In the genomic region with DNA sequence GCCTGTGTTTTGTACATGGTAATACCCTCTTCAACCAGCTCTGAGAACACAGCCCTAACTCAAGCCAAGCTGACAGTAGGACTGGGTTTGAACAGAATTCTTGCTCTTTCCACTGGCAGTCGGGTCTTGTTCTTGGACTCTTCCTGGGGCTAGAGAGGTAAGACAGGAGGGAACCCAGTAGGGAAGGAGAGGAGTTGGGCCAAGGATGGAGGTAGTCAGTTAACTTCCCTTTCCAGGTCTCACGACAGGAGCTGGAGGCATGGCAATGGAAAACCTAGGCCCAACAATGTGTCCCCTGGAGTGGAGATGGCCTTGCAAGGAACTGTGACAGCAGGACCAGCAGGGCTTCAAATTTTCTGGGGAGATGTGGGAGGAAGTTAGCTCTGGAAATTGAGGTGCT, we compare ENCODE assay signal across 23 mouse cellular contexts. TPM values are rescaled to one million over a fixed set of nuclear protein-coding genes. Genes with fewer than 3 reads are reported as not detected.
DNase-seq lines count a peak whose midpoint lies in the region; ATAC-seq and TF ChIP-seq lines count a peak whose summit lies in the region.
"Had no signal": no experiment of that assay in that cellular context is flagged by ENCODE, and none has a peak within 500 bp of the region (broad histone marks: within the 10 kb centered on the region; RNA-seq: fewer than 3 reads in every experiment).

No protein-coding gene starts in this region.

- H3K9ac ChIP-seq in heart, embryonic 13.5 days = peak overlapping the region; percentile 61
- no peak overlapping the region for H3K9ac ChIP-seq in midbrain, embryonic 16.5 days (ENCODE audit: low read depth, low read length)
- H3K9ac ChIP-seq: heart, embryonic 15.5 days; hindbrain, embryonic 14.5 days; intestine, embryonic 15.5 days had no signal

- intact Hi-C loops in gastrocnemius, adult 2 months (cut with DNase I) = no loop called here
- intact Hi-C loops in heart, postnatal 10 days (cut with DNase I) = no loop called here

- no peak for TF ChIP-seq CTCF in gastrocnemius, adult 2 months (IDR thresholded peaks at IDR 0.05)

- WGBS in heart, embryonic 13.5 days = 70% methylated on average over 2 of the region's 2 CpGs
- WGBS in midbrain, embryonic 10.5 days = 48% methylated on average over 2 of the region's 2 CpGs
- 60% methylated on average over 2 of the region's 2 CpGs for WGBS in midbrain, embryonic 16.5 days

- peaks cover 89% of the 10 kb centered on the region for H3K27me3 ChIP-seq in heart, embryonic 13.5 days (replicated peaks)
- peaks cover 100% of the 10 kb centered on the region for H3K27me3 ChIP-seq in midbrain, embryonic 10.5 days (ENCODE audit: low read depth, poor library complexity, severe bottlenecking)
- H3K27me3 ChIP-seq in midbrain, embryonic 16.5 days (ENCODE audit: control insufficient read depth, insufficient read depth, low read depth, low read length) = peaks cover 29% of the 10 kb centered on the region

- H3K36me3 ChIP-seq in heart, embryonic 13.5 days = no peaks in the 10 kb centered on the region
- H3K36me3 ChIP-seq in midbrain, embryonic 10.5 days = no peaks in the 10 kb centered on the region
- H3K36me3 ChIP-seq in midbrain, embryonic 16.5 days (ENCODE audit: control insufficient read depth, insufficient read depth, low read length) = no peaks in the 10 kb centered on the region
- H3K36me3 ChIP-seq: embryonic facial prominence, embryonic 12.5 days; heart, embryonic 15.5 days; intestine, embryonic 15.5 days had no signal

- no peak for ATAC-seq in heart, embryonic 13.5 days (ENCODE audit: extremely low read depth, insufficient number of reproducible peaks, low FRiP score, low TSS enrichment)
- ATAC-seq in midbrain, embryonic 16.5 days = no peak
- ATAC-seq: forebrain, embryonic 16.5 days had no signal

- peak overlapping the region; percentile 47 for H3K4me2 ChIP-seq in heart, embryonic 13.5 days
- no peak overlapping the region for H3K4me2 ChIP-seq in midbrain, embryonic 16.5 days (ENCODE audit: low read length)
- H3K4me2 ChIP-seq: embryonic facial prominence, embryonic 12.5 days; hindbrain, embryonic 14.5 days; intestine, embryonic 15.5 days had no signal

- H3K9me3 ChIP-seq in heart, embryonic 13.5 days = no peaks in the 10 kb centered on the region
- H3K9me3 ChIP-seq in midbrain, embryonic 10.5 days (replicated peaks) = no peaks in the 10 kb centered on the region
- H3K9me3 ChIP-seq in midbrain, embryonic 16.5 days (replicated peaks; ENCODE audit: control insufficient read depth, low read length, poor library complexity, severe bottlenecking) = no peaks in the 10 kb centered on the region
- H3K9me3 ChIP-seq: embryonic facial prominence, embryonic 12.5 days; heart, embryonic 15.5 days; intestine, embryonic 15.5 days had no signal

- no peak for DNase-seq in gastrocnemius, adult 2 months
- DNase-seq in gastrocnemius, postnatal 4 days (ENCODE audit: low spot score in 2 of 2) = no peak
- no peak for DNase-seq in heart, postnatal 10 days
- DNase-seq in midbrain, embryonic 10.5 days (ENCODE audit: low spot score) = no peak
- DNase-seq in cerebellum, postnatal 4 days (ENCODE audit: low spot score in 2 of 2) = no peak
- DNase-seq: adrenal gland, adult 2 months; adrenal gland, postnatal 25 days; cerebellum, adult 18-20 months; cerebellum, adult 9-11 months; cerebellum, postnatal 36 days; gastrocnemius, postnatal 14 days; kidney, adult 18-20 months had no signal

- no peak overlapping the region; the same call in 1 of the 2 replicates for H3K4me3 ChIP-seq in gastrocnemius, adult 2 months
- H3K4me3 ChIP-seq in heart, embryonic 13.5 days = no peak overlapping the region
- H3K4me3 ChIP-seq in midbrain, embryonic 10.5 days = no peak overlapping the region
- no peak overlapping the region for H3K4me3 ChIP-seq in midbrain, embryonic 16.5 days (ENCODE audit: low read depth, low read length)
- H3K4me3 ChIP-seq: embryonic facial prominence, embryonic 12.5 days; heart, embryonic 15.5 days; intestine, embryonic 15.5 days had no signal

- H3K4me1 ChIP-seq in heart, embryonic 13.5 days = peaks cover 54% of the 10 kb centered on the region
- H3K4me1 ChIP-seq in midbrain, embryonic 10.5 days = peaks cover 41% of the 10 kb centered on the region
- H3K4me1 ChIP-seq in midbrain, embryonic 16.5 days (ENCODE audit: control insufficient read depth, insufficient read depth, low read length) = peaks cover 11% of the 10 kb centered on the region; the same call in 1 of the 2 replicates

- peak overlapping the region; percentile 85 for H3K27ac ChIP-seq in gastrocnemius, adult 2 months
- peak overlapping the region; percentile 66 for H3K27ac ChIP-seq in heart, embryonic 13.5 days (replicated peaks)
- H3K27ac ChIP-seq in midbrain, embryonic 10.5 days (replicated peaks) = peak overlapping the region; percentile 6; the same call in 1 of the 2 replicates
- no peak overlapping the region for H3K27ac ChIP-seq in midbrain, embryonic 16.5 days (ENCODE audit: low read length)
- H3K27ac ChIP-seq: embryonic facial prominence, embryonic 12.5 days; heart, embryonic 15.5 days; hindbrain, embryonic 14.5 days; intestine, embryonic 15.5 days had no signal

RNA-seq across cellular contexts. Expression of a gene that starts 7.8 kb away (rescaled TPM):
- 10 to 100 TPM in 1 of 2 experiments, 1 to 10 TPM in 1; 4.6 to 15.1 TPM for total RNA-seq in gastrocnemius, adult 2 months (2021)
- 10 to 100 TPM; 32.2 to 36.1 TPM for total RNA-seq in gastrocnemius, postnatal 4 days (2021)
- polyA plus RNA-seq in heart, embryonic 13.5 days (2015; fragmentation: Nextera tagmentation; extraction: Ambion mirVana) = 0.66 and 0.74 TPM in 2 replicates
- total RNA-seq in heart, postnatal 10 days (2021) = under 1 TPM in 1 of 2 experiments, not detected in 1; 0.36 TPM
- 0.17 and 0.43 TPM in 2 replicates for polyA plus RNA-seq in midbrain, embryonic 10.5 days (2016; fragmentation: Nextera tagmentation; extraction: Ambion mirVana)
- polyA plus RNA-seq in midbrain, embryonic 16.5 days (2015; fragmentation: Nextera tagmentation; extraction: Ambion mirVana) = 1.6 and 2.0 TPM in 2 replicates
- total RNA-seq: adrenal gland, adult 2 months; adrenal gland, postnatal 25 days; granulocyte monocyte progenitor cell, adult 5-6 weeks; heart, postnatal 4 days had no signal
- polyA plus RNA-seq: adrenal gland, adult 2 months; forebrain, embryonic 16.5 days; hindbrain, embryonic 14.5 days; intestine, embryonic 15.5 days; kidney, embryonic 14.5 days had no signal

RNA-seq across cellular contexts. Expression of a gene that starts 8.6 kb away (rescaled TPM):
- not detected for total RNA-seq in gastrocnemius, adult 2 months (2021)
- not detected for total RNA-seq in gastrocnemius, postnatal 4 days (2021)
- not detected in 2 replicates for polyA plus RNA-seq in heart, embryonic 13.5 days (2015; fragmentation: Nextera tagmentation; extraction: Ambion mirVana)
- 1 to 10 TPM in 1 of 2 experiments, under 1 TPM in 1; 0.25 to 2.5 TPM for total RNA-seq in heart, postnatal 10 days (2021)
- polyA plus RNA-seq in midbrain, embryonic 10.5 days (2016; fragmentation: Nextera tagmentation; extraction: Ambion mirVana) = not detected in 2 replicates
- 0.15 and 0.17 TPM in 2 replicates for polyA plus RNA-seq in midbrain, embryonic 16.5 days (2015; fragmentation: Nextera tagmentation; extraction: Ambion mirVana)
- total RNA-seq: gastrocnemius, postnatal 14 days; granulocyte monocyte progenitor cell, adult 5-6 weeks; heart, postnatal 4 days had no signal
- polyA plus RNA-seq: forebrain, embryonic 16.5 days; frontal cortex, adult 2 months; heart, embryonic 15.5 days; hindbrain, embryonic 14.5 days; intestine, embryonic 15.5 days; kidney, embryonic 14.5 days had no signal

RNA-seq across cellular contexts. Expression of a gene that starts 12.0 kb away (rescaled TPM):
- total RNA-seq in gastrocnemius, adult 2 months (2021) = 10 to 100 TPM; 47.4 to 59.0 TPM
- 10 to 100 TPM; 76.4 to 86.9 TPM for total RNA-seq in gastrocnemius, postnatal 4 days (2021)
- polyA plus RNA-seq in heart, embryonic 13.5 days (2015; fragmentation: Nextera tagmentation; extraction: Ambion mirVana) = 41.1 and 43.1 TPM in 2 replicates
- total RNA-seq in heart, postnatal 10 days (2021) = 10 to 100 TPM; 50.2 to 50.5 TPM
- polyA plus RNA-seq in midbrain, embryonic 10.5 days (2016; fragmentation: Nextera tagmentation; extraction: Ambion mirVana) = 43.8 and 48.8 TPM in 2 replicates
- polyA plus RNA-seq in midbrain, embryonic 16.5 days (2015; fragmentation: Nextera tagmentation; extraction: Ambion mirVana) = 62.8 and 66.9 TPM in 2 replicates

Comparison
In these comparisons a context has a peak if more than half of its experiments do, and no peak if none do; other contexts are left out.
1. RNA of a gene that starts 7.8 kb away (total RNA-seq): 32.2 to 36.1 TPM in gastrocnemius, postnatal 4 days and 4.6 to 15.1 TPM in gastrocnemius, adult 2 months; 0.36 TPM in heart, postnatal 10 days; every median in the first group is over 4 times any median in the second.